Mouse (Mus musculus): ENCODE results near the gene Hist3h2ba.

Hist3h2ba gene

GRCm38 (mm10) chr11:58964216-58964615 is 15.5 kb downstream of the Hist3h2ba start:
- DNase-seq (ENCODE audit: low spot score in 2 of 2) = no peak

GRCm38 (mm10) chr11:58965001-58965760 is 16.5 kb downstream of the Hist3h2ba start:
- DNase-seq (ENCODE audit: low spot score in 2 of 2) = no peak

- DNase-seq (ENCODE audit: low spot score in 2 of 2) = peak in 1 of 2 experiments; percentile 61
Measured at GRCm38 (mm10) chr11:58967346-58967745, 18.6 kb downstream of the Hist3h2ba start.

DNA sequence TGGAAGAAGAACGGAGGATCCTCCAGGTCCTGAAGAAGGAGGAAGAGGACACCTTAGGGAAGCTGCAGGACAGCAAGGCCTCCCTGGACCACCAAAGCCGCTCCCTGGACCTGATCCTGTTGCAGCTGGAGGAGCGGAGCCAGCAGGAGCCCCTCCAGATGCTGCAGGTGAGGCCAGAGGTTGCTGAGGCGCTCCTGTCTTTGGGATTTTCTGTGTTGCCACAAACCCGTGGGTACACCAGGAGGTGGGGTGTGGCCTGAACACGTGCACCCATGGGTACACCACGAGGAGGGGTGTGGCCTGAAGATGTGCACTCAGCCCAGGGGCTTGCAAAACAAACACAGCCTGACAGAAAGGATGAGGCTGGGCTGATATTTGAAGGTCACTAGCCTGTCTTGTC is 19.8 kb downstream of the Hist3h2ba start:
- no peak for DNase-seq (ENCODE audit: low spot score in 2 of 2)

GRCm38 (mm10) chr11:58969027-58969426 is 20.3 kb downstream of the Hist3h2ba start:
- DNase-seq (ENCODE audit: low spot score in 2 of 2) = no peak

DNA sequence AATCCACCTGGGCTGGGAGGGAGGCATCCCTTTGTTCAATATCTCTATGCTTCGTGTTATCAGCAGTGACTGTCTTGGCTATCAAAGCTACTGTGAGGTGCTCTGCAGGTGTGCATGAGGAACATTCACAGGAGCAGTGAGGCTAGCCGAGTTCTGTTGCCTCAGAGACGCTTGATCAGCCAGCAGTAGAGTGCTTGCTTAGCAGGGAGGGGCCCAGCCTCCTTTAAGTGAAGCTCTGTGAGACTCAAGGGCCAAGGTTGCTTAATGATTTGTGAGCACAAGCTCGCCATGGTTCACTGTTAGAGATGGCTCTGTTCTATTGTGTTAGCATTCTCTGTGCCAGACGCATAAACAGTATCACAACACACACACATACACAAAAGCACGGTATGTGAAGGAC is 20.9 kb downstream of the Hist3h2ba start:
- DNase-seq (ENCODE audit: low spot score in 2 of 2) = no peak

- no peak for DNase-seq (ENCODE audit: low spot score in 2 of 2)
Measured at GRCm38 (mm10) chr11:58970831-58971530, 22.3 kb downstream of the Hist3h2ba start.

DNA sequence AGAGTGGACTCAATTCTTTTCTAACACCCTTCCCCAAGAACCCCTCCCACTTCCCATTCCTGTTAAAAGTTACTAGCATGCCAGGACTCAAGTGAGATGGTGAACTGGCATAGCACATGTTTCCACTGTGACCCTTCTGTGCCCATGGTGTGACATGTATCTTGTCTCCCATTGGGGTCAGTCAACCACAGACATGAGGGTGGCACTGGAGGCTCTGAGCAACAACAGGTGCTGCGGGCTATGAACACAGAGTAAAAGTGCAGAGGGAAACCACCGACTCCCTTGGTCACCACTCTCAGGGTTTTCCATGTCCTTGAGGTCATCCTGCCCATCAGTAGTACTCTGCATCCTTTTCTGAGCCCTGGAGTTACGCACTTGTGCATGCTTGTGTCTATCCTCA is 23.1 kb downstream of the Hist3h2ba start:
- DNase-seq (ENCODE audit: low spot score in 2 of 2) = no peak

DNA sequence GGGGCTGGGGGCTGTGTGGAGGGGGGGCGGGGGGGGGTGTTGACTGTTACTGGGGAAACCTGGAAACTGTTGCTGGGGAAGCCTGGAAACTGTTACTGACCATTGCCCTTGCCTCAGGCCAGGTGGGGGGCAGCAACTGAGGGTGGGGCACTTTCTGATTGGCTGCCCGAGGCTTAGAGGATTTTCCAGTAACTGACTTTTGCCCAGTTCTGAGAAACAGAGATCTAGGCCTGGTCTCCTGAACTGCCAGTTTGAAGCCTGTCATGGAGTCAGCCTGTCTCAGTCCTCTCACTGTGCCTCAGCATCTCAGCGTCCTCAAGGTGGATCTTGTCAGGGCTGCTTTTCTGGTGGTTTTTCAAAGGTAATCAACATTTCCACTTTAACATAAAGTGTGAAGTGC is 25.7 kb downstream of the Hist3h2ba start:
- DNase-seq (ENCODE audit: low spot score in 2 of 2) = no peak

GRCm38 (mm10) chr11:58977150-58977549 is 28.4 kb downstream of the Hist3h2ba start:
- peak in 1 of 2 experiments; percentile 52 for DNase-seq (ENCODE audit: low spot score in 2 of 2)

- DNase-seq (ENCODE audit: low spot score in 2 of 2) = no peak
Measured at GRCm38 (mm10) chr11:58977607-58978026, 28.9 kb downstream of the Hist3h2ba start.

GRCm38 (mm10) chr11:58978027-58978705 is 29.4 kb downstream of the Hist3h2ba start, which contains the start of gene Trim11:
TSS of gene Trim11 (plus strand) at chr11:58978093.
- DNase-seq (ENCODE audit: low spot score in 2 of 2) = peak; percentile 38 to 50

- DNase-seq (ENCODE audit: low spot score in 2 of 2) = no peak
Measured at GRCm38 (mm10) chr11:58978706-58979030, 29.9 kb downstream of the Hist3h2ba start.

DNA sequence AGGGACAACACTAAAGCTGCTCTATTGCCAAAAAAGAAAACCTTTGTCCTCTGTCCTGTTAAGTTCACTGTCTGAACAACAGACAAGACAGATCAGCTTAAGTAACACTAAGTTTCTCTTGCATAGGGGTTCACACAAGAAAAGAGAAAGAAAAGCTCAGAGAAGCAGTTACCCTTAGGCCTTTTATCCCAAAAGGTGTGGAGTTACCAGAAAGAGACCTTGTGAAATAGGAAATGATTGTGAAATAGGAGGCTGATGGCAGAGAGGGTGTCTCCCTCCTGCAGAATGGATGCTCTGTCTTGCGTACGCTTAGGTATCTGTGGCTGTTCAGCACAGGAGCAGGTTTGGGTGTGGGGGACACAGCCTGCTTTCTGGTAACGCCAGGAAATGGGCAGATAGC is 30.5 kb downstream of the Hist3h2ba start:
- DNase-seq (ENCODE audit: low spot score in 2 of 2) = no peak

DNA sequence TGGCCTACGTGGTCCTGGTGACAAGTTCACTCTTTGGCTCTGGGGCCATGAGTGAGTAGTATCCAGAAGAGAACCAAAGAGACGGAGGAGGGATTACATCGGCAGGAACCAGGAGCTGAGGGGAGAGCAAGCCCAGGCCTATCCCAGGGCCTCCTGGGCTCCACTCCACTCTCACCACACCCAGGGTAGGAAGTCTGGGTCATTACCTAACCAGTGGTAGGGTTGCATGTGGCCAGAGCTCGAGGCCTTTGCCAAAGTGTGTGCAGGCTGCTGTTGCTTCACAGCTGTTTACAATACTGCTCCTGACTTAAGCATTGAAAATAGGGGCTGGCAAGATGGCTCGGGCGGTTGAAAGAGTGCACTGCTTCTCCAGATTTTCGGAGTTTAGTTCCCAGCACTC is 30.9 kb downstream of the Hist3h2ba start:
- no peak for DNase-seq (ENCODE audit: low spot score in 2 of 2)

DNA sequence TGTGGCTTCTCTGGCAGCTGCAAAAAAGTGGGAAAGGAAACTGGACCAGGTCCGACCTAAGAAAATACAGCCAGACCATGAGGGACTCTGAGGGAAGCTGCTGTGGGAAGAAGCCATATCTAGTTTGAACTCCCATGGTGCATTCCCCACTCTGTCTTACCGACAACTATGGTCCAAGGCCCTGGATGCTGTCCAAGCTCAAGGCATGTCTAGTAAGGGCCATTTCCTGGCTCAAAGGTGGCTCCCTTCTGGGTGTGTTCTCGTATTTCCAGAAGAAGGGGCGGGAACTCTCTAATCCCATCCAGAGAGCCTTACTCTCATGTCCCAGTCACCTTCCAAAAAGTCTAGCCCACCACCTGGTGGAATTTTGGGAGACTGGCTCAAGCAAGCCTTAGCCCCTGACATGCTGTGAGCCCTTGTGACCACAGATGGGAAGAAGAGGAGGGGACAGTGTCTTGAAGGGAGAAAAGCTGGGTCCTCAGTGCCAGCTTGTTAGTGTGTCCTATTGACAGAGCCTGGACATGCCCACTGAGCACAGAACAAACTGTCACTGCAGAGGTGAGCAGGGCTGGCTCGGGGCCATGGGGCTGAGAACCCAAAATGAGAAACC is 31.8 kb downstream of the Hist3h2ba start:
- DNase-seq (ENCODE audit: low spot score in 2 of 2) = no peak

DNA sequence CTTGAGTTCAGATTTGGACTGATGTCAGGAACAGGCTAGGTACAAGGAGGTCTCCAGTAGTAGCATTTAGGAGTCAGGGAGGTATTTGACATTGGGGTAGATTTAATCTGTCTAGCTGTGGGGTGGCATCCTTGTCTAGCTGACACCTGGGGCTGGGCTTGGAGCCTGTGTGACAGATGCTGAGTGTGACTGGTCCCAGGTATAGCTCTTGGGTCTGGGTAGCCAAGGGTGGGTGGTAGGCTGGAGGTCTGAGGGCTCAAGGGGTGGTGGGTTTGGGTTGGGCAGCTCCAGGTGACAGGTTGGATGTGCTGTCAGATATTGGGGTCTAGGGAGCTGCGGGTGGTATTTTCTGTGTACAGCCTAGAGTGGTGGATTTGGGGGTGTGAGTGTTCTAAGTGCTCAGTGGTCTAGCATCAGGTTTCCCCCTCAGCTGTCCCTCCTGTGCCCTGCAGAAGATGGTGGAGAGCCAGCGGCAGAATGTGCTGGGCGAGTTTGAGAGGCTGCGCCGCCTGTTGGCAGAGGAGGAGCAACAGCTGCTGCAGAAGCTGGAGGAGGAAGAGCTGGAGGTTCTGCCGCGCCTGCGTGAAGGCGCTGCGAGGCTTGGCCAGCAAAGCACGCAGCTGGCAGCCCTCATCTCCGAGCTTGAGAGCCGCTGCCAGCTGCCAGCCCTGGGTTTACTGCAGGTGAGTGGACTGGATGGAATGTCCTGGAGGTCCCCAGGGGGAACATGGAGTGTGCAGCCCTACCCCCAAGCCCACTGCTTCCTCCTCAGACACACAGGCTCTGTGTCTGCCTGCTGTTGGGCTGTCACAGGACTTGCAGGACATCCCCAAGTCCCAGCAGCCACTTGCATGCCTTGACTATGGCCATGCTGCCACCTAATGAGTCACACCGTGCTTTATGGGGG is 33.1 kb downstream of the Hist3h2ba start:
- peak; percentile 59 to 74 for DNase-seq (ENCODE audit: low spot score in 2 of 2)

DNA sequence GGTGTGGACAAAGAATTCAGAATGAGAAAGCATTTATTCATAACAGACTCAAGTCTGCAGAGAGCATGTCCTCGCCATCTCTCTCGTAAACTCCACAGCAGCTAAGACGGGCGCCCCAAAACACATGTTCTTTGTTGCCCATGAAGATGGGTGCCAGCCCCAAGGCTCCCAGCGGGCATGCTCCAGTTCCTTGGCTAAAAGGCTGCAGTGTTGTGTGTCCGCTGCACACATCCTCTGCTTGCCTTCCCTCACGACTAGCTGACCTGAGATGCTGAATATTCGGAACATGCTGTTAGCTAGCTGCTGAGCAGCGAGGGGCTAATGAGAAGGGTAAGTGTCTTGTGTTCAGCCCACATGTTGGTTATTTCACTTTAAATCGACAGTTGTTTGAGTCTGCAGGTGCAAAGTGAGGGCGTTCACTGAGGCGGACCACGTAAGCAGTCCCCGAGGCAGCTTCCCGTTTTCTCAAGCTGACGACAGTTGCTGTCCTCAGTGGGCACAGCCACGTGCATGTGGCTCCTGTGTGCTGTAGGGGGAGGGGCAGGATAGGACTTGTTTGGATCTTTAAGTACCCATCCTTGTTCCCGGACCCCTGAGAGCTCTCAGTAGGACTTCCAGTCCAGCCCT is 33.9 kb downstream of the Hist3h2ba start:
- DNase-seq (ENCODE audit: low spot score in 2 of 2) = peak in 1 of 2 experiments; percentile 47

DNA sequence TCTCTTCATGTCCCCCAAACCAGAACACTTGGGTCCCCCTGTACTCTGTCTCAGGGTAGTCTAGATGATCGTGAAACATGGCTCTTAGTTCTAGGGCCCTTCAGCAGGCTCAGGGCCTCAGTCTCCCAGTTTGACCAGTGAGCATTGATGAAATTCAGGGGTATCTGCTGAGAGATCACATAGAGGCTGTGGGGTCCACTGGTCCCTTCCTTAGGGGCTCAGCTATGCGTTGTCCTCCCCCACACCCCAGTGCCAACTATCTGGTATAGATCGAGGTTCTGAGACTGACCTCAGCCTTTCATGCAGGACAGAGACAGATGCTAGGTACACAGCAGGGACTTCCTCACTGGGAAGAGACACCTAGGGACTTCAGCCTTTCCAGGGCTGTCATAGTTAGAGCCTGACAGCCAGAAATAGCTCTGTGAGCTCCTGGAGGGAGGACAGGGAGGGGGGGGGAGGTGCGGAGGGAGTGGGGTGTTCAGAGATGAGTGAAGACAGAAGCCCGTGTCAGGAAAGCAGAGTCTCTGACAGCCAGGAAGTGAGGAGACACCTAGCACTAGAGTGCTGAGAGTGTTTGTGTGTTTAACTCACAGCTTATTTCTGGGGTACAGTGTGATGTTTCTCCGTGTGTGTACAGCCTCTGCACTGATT is 35.1 kb downstream of the Hist3h2ba start:
- DNase-seq (ENCODE audit: low spot score in 2 of 2) = no peak

DNA sequence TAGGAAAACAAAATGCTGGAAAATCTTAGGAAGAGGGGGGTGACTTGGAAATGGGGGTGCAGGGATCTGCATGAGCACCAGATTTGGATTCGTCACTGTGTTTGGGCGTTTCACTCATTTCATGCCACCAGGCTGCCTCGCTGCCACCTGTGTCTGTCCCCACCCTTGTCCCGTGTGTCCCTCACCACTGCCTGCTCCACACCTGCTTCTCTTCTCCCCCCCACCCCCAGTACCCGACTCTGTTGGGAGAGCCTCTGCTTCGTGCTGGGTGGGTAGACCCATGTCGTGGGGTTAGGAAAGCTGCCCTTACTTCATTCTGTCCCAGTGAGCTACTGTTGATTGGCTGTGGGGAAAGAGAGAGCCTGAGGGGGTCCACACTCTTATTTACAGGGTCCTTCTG is 35.9 kb downstream of the Hist3h2ba start:
- no peak for DNase-seq (ENCODE audit: low spot score in 2 of 2)
